Mouse (Mus musculus) olfactory bulb, adult 2 months (tissue): ENCODE results near the gene Gm15217.

ENCODE experiments used
- CTCF ChIP-seq: fragments of 200-500 bp; IDR thresholded peaks from 2 replicates; pipeline ENCODE4 v1.5.1; 2012; ENCODE audit warnings: low read depth, mild to moderate bottlenecking, low read length, moderate library complexity; ENCODE audit not compliant: insufficient read depth
- POLR2A ChIP-seq: fragments of 200-500 bp; IDR thresholded peaks from 2 replicates; pipeline ENCODE4 v1.6.1; 2012; ENCODE audit warnings: mild to moderate bottlenecking, low read depth, low read length, moderate library complexity; ENCODE audit not compliant: insufficient read depth

DNA sequence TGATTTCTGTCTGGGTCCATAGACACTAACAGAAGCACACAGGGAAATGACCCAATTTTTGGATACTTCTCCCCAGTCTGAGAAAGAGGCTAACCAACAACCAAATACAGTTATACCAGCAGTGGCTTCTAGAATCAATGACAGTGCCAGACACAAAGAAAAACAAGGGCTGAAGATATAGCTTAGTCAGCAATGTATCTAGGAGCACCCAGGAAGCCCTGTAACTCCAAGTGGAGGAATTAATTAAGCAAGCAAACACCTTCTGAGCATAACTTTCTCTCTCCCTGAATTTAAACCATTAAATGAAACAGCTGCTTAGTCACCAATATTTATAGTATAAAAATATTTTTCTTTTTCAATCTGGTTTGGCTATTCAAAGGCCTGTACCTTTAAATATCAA lies 34.5 kb upstream of the Gm15217 start:
- TF ChIP-seq POLR2A (no peak), CTCF (no peak)
